In the genomic region with DNA sequence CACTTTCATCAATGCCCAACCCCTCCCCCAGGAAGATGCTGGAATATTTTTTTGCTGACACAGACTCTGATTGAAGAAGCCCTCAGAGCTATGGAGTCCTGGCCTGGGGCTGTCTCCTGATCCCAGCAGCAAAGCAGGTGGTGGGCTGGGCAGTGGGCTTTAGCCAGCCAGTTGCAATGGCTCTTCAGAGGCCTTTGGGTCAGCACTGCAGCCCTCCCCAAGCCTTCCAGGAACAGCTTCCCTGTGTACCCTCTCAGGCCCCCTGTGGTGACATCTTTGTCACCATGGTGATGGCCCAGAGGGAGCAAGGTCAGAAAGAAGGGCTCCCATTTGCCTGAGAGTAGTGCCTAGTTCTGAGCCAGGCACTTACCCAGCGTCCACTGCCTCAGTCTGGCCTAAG, we compare ENCODE assay signal across 16 mouse cellular contexts. TPM values are rescaled to one million over a fixed set of nuclear protein-coding genes. Genes with fewer than 3 reads are reported as not detected.
DNase-seq lines count a peak whose midpoint lies in the region; ATAC-seq and TF ChIP-seq lines count a peak whose summit lies in the region.
"Had no signal": no experiment of that assay in that cellular context is flagged by ENCODE, and none has a peak within 500 bp of the region (broad histone marks: within the 10 kb centered on the region; RNA-seq: fewer than 3 reads in every experiment).

No protein-coding gene starts in this region.

- H3K27me3 ChIP-seq in forebrain, embryonic 12.5 days, result no peaks in the 10 kb centered on the region
- H3K27me3 ChIP-seq in forebrain, postnatal 0 days (ENCODE audit: insufficient read depth, low read length), result no peaks in the 10 kb centered on the region
- no peaks in the 10 kb centered on the region for H3K27me3 ChIP-seq in hindbrain, embryonic 12.5 days
- no peaks in the 10 kb centered on the region for H3K27me3 ChIP-seq in midbrain, embryonic 16.5 days (ENCODE audit: control insufficient read depth, insufficient read depth, low read depth, low read length)
- H3K27me3 ChIP-seq: stomach, embryonic 15.5 days had no signal

- H3K4me3 ChIP-seq in forebrain, embryonic 12.5 days (replicated peaks), result no peak overlapping the region
- no peak overlapping the region for H3K4me3 ChIP-seq in forebrain, postnatal 0 days (ENCODE audit: low read depth, low read length)
- no peak overlapping the region for H3K4me3 ChIP-seq in hindbrain, embryonic 12.5 days
- H3K4me3 ChIP-seq in midbrain, embryonic 16.5 days (ENCODE audit: low read depth, low read length), result no peak overlapping the region
- H3K4me3 ChIP-seq: limb, embryonic 12.5 days; myocyte; stomach, embryonic 15.5 days had no signal

- H3K27ac ChIP-seq in forebrain, embryonic 12.5 days, result peak overlapping the region; percentile 63
- no peak overlapping the region for H3K27ac ChIP-seq in forebrain, postnatal 0 days (ENCODE audit: low read depth, low read length)
- 0 out of 2 replicates have a peak overlapping the region, but pooled peaks have one; percentile 30 for H3K27ac ChIP-seq in hindbrain, embryonic 12.5 days
- H3K27ac ChIP-seq in midbrain, embryonic 16.5 days (ENCODE audit: low read length), result peak overlapping the region; percentile 54; the same call in 1 of the 2 replicates
- H3K27ac ChIP-seq: limb, embryonic 12.5 days; macrophage; stomach, embryonic 15.5 days had no signal

- H3K4me2 ChIP-seq in forebrain, embryonic 12.5 days, result no peak overlapping the region
- no peak overlapping the region for H3K4me2 ChIP-seq in forebrain, postnatal 0 days (ENCODE audit: low read depth)
- no peak overlapping the region for H3K4me2 ChIP-seq in hindbrain, embryonic 12.5 days (replicated peaks)
- H3K4me2 ChIP-seq in midbrain, embryonic 16.5 days (ENCODE audit: low read length), result no peak overlapping the region
- H3K4me2 ChIP-seq: limb, embryonic 12.5 days; stomach, embryonic 15.5 days had no signal

- TF ChIP-seq CTCF in forebrain, postnatal 0 days (IDR thresholded peaks at IDR 0.05; ENCODE audit: low read depth), result no peak

- H3K4me1 ChIP-seq in forebrain, embryonic 12.5 days, result peaks cover 34% of the 10 kb centered on the region
- H3K4me1 ChIP-seq in forebrain, postnatal 0 days (ENCODE audit: insufficient read depth), result peaks cover 3% of the 10 kb centered on the region; the same call in 1 of the 2 replicates
- peaks cover 23% of the 10 kb centered on the region for H3K4me1 ChIP-seq in hindbrain, embryonic 12.5 days
- H3K4me1 ChIP-seq in midbrain, embryonic 16.5 days (ENCODE audit: control insufficient read depth, insufficient read depth, low read length), result peaks cover 19% of the 10 kb centered on the region
- H3K4me1 ChIP-seq: stomach, embryonic 15.5 days had no signal

- no peak for DNase-seq in forebrain, postnatal 0 days
- peak; percentile 47 for DNase-seq in R1 (ENCODE audit: low read depth, low spot score)
- no peak for DNase-seq in spleen, postnatal 36 days (ENCODE audit: low spot score in 2 of 2)
- DNase-seq in lung, adult 18-20 months, result no peak
- DNase-seq in cerebellum, adult 11-12 months, result no peak
- DNase-seq: adrenal gland, adult 2 months; kidney, postnatal 25 days; layer of hippocampus, postnatal 36 days; thymus, postnatal 36 days had no signal

- no peaks in the 10 kb centered on the region for H3K36me3 ChIP-seq in forebrain, embryonic 12.5 days (replicated peaks)
- no peaks in the 10 kb centered on the region for H3K36me3 ChIP-seq in forebrain, postnatal 0 days (ENCODE audit: insufficient read depth)
- no peaks in the 10 kb centered on the region for H3K36me3 ChIP-seq in hindbrain, embryonic 12.5 days
- no peaks in the 10 kb centered on the region for H3K36me3 ChIP-seq in midbrain, embryonic 16.5 days (ENCODE audit: control insufficient read depth, insufficient read depth, low read length)
- H3K36me3 ChIP-seq: limb, embryonic 12.5 days; stomach, embryonic 15.5 days had no signal

- H3K9me3 ChIP-seq in forebrain, embryonic 12.5 days, result no peaks in the 10 kb centered on the region
- no peaks in the 10 kb centered on the region for H3K9me3 ChIP-seq in forebrain, postnatal 0 days (ENCODE audit: low read length)
- H3K9me3 ChIP-seq in hindbrain, embryonic 12.5 days (replicated peaks), result peaks cover 3% of the 10 kb centered on the region; the same call in 1 of the 2 replicates
- no peaks in the 10 kb centered on the region; the same call in 1 of the 2 replicates for H3K9me3 ChIP-seq in midbrain, embryonic 16.5 days (replicated peaks; ENCODE audit: control insufficient read depth, low read length, poor library complexity, severe bottlenecking)
- H3K9me3 ChIP-seq: stomach, embryonic 15.5 days had no signal

- WGBS in forebrain, embryonic 12.5 days, result 8% methylated on average over 1 of the region's 1 CpGs
- 6% methylated on average over 1 of the region's 1 CpGs for WGBS in forebrain, postnatal 0 days
- 0% methylated on average over 1 of the region's 1 CpGs for WGBS in hindbrain, embryonic 12.5 days
- 0% methylated on average over 1 of the region's 1 CpGs for WGBS in midbrain, embryonic 16.5 days

- ATAC-seq in forebrain, embryonic 12.5 days (ENCODE audit: low FRiP score), result peak; percentile 10; the same call in 1 of the 2 replicates
- ATAC-seq in forebrain, postnatal 0 days, result no peak
- ATAC-seq in hindbrain, embryonic 12.5 days (ENCODE audit: low FRiP score), result no peak
- no peak for ATAC-seq in midbrain, embryonic 16.5 days

- H3K9ac ChIP-seq in forebrain, embryonic 12.5 days, result no peak overlapping the region
- H3K9ac ChIP-seq in forebrain, postnatal 0 days, result no peak overlapping the region
- H3K9ac ChIP-seq in hindbrain, embryonic 12.5 days, result no peak overlapping the region
- H3K9ac ChIP-seq in midbrain, embryonic 16.5 days (ENCODE audit: low read depth, low read length), result peak overlapping the region; percentile 31; the same call in 1 of the 2 replicates
- H3K9ac ChIP-seq: limb, embryonic 12.5 days; stomach, embryonic 15.5 days had no signal

RNA-seq across cellular contexts. Expression of a gene that starts 37.4 kb away (rescaled TPM):
- 8.4 and 8.7 TPM in 2 replicates for polyA plus RNA-seq in forebrain, embryonic 12.5 days (2016; fragmentation: Nextera tagmentation; extraction: Ambion mirVana)
- total RNA-seq in forebrain, postnatal 0 days (2014; rRNA removed), result 24.4 and 25.1 TPM in 2 replicates
- polyA plus RNA-seq in forebrain, postnatal 0 days (2015; fragmentation: Nextera tagmentation; extraction: Ambion mirVana), result 8.1 and 10.2 TPM in 2 replicates
- polyA plus RNA-seq in hindbrain, embryonic 12.5 days (2016; fragmentation: Nextera tagmentation; extraction: Ambion mirVana), result 13.5 and 14.1 TPM in 2 replicates
- 14.4 and 16.1 TPM in 2 replicates for polyA plus RNA-seq in midbrain, embryonic 16.5 days (2015; fragmentation: Nextera tagmentation; extraction: Ambion mirVana)
- polyA plus RNA-seq: macrophage, myocyte had no signal
